Mouse (Mus musculus) lung, postnatal 0 days (tissue): Measurements from ENCODE around the gene Nars2.

Source experiments
- CTCF ChIP-seq: IDR thresholded peaks from 2 replicates; pipeline ENCODE4 v1.5.1; 2016; ENCODE audit warnings: antibody characterized with exemption, mild to moderate bottlenecking
- EP300 ChIP-seq: IDR thresholded peaks from 2 replicates; pipeline ENCODE4 v1.6.1; 2016; ENCODE audit warnings: antibody characterized with exemption, mild to moderate bottlenecking, control low read depth

DNA sequence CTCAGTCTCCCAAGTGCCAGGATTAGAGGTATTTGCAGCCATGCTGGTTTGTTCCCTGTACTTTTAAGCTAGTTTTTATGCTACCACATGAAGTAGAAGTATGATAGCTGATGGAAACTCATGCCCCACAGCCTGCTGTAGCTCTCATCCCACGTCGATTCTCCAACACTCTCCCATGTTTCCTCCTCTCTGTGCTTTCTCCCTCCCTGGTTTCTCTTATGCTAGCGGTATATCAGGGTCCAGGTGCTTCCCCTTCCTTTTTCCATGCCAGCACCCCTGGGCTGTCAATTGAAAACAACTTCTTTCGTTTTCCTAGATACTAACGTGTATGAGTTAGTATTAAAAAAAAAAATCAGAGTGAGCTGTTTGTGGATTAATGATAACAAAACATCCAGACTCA is 120.8 kb downstream of the Nars2 start:
- TF ChIP-seq CTCF (no peak), EP300 (no peak)
